Mouse (Mus musculus) frontal cortex, postnatal 10 days (tissue): ENCODE results near the gene Pld3.
"Not testable (repeated sequence)": the region's sequence is repeated elsewhere in the genome, so short reads cannot be mapped to it uniquely, and the experiment has no call there.

Experiments
- DNase-seq, 2 experiments: peaks; one replicate each; pipeline ENCODE4 v3.0.0; 2022; ENCODE audit warnings: low spot score in 2 of 2, mixed read lengths in 1 of 2

Pld3 gene

GRCm38 (mm10) chr7:27526039-27526827, 26.8 kb downstream of the Pld3 start:
- DNase-seq = peak in 1 of 2 experiments; percentile 76

DNA sequence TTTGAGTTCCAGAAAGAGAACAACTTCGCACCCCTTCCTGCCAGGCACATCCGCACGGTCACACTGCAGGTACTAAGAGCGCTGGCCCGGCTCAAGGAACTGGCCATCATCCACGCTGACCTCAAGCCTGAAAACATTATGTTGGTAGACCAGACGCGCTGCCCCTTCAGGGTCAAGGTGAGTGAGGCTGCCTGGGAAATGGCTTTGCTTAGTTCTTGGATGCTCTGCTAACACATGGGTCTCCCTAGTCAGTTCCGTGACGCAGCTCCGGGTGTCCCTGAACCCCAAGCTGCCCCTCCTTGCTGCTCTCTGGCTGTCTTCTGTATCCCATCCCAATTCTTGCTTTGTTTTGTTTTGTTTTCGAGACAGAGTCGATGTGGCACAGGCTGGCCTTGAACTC, 29.2 kb downstream of the Pld3 start:
- DNase-seq = no peak

GRCm38 (mm10) chr7:27522967-27523366, 30.1 kb downstream of the Pld3 start, which contains the start of gene Hipk4:
Gene Hipk4 (plus strand): TSS chr7:27523267.
- peak in 1 of 2 experiments; percentile 7 for DNase-seq

- no peak for DNase-seq
Measured at GRCm38 (mm10) chr7:27520599-27520998, 32.4 kb downstream of the Pld3 start.

DNA sequence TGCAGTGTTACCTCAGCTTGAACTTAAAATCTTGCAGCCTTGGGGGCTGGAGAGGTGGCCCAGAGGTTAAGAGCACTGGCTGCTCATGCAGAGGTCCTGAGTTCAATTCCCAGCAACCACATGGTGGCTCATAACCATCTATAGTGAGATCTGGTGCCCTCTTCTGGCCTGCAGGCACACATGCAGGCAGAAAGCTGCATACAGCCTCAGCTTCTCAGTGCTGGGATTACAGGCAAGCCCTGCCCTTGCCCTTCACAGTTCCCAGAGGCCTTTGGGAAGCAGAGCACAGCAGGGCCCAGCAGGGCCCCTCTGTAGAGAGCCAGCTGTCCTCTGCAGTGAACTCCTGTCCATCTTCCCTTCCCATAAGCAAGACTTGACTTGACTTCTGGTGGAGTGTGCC, 32.9 kb downstream of the Pld3 start:
- DNase-seq = no peak

- DNase-seq = no peak
Measured at GRCm38 (mm10) chr7:27518314-27518713, 34.7 kb downstream of the Pld3 start.

DNA sequence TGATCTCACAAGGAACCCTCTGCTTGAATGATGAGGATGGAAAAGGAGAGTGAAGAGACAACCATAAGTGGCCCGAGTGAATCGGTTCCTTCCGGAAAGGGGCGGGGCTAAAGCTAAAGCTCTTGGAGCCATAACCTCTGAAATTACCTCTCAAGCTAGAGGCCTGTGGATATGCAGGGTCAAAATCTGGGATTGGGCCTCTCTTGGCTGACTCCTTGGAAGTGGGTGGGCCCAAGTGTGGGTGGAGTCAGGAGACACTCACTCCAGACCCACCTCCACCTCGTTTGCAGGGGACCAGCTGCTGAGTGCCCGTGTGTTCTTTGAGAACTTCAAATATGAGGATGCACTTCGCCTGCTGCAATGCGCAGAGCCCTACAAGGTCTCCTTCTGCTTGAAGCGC, 38.1 kb downstream of the Pld3 start:
- DNase-seq = no peak

- DNase-seq = no peak
Measured at GRCm38 (mm10) chr7:27510809-27511208, 42.2 kb downstream of the Pld3 start.

- no peak for DNase-seq
Measured at GRCm38 (mm10) chr7:27508648-27509005, 44.4 kb downstream of the Pld3 start.

GRCm38 (mm10) chr7:27507711-27508647, 45.0 kb downstream of the Pld3 start:
- DNase-seq = peak; percentile 90 to 93

DNA sequence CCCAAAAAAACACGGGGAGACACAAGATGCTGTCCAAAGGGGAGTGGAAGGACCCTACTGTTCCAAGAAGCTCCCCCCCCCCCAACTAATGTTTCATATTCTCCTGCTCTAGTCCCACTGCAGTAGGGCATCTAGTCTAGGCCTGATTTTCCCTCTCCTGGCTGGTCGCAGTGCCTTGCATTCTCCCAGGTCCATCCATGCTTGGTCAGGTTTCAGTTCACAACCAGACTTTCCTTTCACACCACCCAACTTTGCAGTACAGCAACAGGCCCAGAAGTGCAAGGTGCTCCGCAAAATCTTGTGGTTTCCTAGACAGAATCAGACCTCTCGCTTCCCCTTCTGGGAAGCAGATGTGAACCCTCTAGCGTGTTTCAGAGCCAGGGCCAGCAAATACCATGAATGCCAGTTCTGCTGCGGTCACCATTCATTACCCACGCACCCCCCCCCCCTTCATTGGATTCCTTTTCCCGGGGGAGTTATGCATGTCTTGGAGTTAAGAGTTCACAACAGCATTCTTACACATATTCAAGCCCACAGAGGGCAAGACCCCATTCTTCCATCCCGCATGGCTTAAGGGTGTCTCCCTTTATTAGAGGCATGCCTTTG, 46.1 kb downstream of the Pld3 start:
- no peak for DNase-seq

DNA sequence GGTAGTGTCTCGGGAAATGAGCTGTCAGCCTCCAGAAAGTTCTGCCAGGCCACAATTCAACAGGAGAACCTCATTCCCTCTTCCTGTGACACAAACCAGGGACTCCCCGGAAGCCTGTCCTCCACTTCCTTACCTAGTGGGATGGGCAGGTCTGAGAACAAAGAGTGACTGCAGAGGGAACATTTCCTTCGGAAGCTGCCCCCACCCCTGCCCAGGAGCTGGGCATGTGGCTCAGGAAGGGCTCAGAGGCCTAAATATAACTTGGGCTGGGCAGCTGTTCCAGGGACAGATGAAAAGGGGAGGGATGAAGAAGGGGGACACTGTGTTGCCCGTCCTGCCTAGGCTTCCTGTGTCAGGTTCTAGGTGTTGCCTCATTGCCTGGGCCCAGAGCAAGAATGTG, 51.4 kb downstream of the Pld3 start:
- no peak for DNase-seq

- no peak for DNase-seq
Measured at GRCm38 (mm10) chr7:27499036-27499435, 54.0 kb downstream of the Pld3 start, which contains the start of gene Prx. Gene Prx (plus strand): TSS chr7:27499324.

GRCm38 (mm10) chr7:27494659-27495367, 58.2 kb downstream of the Pld3 start:
- not testable (repeated sequence) for DNase-seq

DNA sequence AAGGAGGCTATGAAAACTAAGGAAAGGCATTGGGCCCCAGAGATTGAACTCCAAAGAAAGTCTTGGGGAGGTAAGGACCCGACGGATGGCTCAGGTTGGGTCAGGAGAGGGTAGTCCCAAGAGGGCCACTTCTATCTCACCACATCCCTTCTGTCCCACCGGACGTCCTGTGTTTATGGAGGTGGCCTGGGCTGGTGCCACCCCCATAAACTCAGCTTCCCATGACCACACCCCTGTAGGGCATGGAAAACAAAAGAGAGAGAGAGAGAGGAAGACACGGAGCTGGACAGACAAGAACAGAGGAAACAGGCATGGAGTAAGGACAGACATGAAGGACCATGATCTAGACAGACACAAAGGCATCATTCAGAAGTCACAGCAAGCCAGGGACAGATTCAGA, 59.6 kb downstream of the Pld3 start:
- DNase-seq = no peak

DNA sequence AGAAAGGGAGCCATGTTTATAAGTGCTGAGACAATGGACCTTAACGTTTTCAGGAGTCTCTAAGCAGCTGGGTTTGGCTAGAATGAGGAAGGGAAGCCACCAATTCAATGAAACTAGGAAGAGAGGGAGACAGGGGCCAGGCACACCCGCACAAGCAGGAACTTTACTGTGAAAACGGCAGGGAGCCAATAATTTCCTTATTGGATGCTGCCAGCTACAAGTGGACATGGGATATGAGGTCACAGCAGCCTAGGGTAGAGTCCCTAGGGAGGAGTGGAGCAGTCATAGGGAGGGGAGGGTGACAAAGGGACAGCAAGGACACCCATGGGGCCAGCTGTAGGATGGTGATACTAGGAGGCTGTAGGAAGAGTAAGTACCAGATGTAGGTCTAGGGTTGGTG, 60.0 kb downstream of the Pld3 start:
- DNase-seq = no peak

DNA sequence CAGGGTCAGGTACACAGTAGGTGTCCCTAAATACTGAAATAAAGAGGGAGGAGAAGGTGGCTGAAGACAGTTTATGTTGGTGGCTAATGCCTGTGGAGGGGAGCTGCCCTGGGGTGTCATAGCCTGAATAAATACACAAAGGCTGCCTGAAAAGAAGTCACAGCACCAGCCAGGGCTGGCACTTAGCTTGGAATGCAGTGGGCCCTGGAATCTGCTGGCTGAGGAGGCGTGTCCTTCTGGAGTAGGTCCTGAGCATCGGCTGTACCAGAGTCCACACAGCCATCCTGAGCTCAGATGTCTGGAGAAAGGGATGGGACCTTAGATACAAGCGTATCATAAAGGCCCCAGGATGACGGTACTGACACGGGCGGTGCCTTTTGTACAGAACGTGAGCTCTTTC, 61.2 kb downstream of the Pld3 start:
- DNase-seq = no peak

- peak; percentile 71 to 72 for DNase-seq
Measured at GRCm38 (mm10) chr7:27490543-27491329, 62.3 kb downstream of the Pld3 start.

- no peak for DNase-seq
Measured at GRCm38 (mm10) chr7:27490227-27490542, 62.8 kb downstream of the Pld3 start.

DNA sequence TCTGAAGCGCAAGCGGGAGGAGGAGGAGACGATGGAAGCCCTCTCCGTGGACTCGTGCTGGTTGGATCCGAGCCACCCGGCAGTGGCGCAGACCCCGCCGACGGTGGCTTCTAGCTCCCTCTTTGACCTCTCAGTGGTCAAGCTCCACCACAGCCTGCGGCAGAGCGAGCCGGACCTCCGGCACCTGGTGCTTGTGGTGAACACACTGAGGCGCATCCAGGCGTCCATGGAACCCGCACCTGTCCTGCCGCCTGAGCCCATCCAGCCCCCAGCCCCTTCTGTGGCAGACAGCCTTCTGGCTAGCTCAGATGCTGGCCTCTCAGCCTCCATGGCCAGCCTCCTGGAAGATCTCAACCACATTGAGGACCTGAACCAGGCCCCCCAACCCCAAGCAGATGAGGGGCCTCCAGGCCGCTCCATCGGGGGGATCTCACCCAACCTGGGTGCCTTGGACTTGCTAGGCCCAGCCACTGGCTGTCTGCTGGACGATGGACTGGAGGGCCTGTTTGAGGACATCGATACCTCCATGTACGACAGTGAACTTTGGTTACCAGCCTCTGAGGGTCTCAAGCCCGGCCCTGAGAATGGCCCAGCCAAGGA, 63.6 kb downstream of the Pld3 start:
- no peak for DNase-seq
